Mouse (Mus musculus) cortical plate, adult 2 months (tissue): Measurements from ENCODE around the gene BC035947. TPM values are rescaled to one million over a fixed set of nuclear protein-coding genes. Genes with fewer than 3 reads are reported as not detected.

ENCODE experiments used
- H3K27ac ChIP-seq: fragments of 200-500 bp; 2 replicates; pipeline ENCODE4 v1.5.1; 2012; ENCODE audit warnings: low read length, control low read depth, inconsistent platforms; ENCODE audit not compliant: insufficient read depth
- H3K4me1 ChIP-seq: fragments of 200-500 bp; 2 replicates; pipeline ENCODE4 v1.6.1; 2011; ENCODE audit warnings: low read length; ENCODE audit not compliant: control insufficient read depth, insufficient read depth
- H3K4me3 ChIP-seq: fragments of 200-500 bp; 2 replicates; pipeline ENCODE4 v1.5.1; 2011; ENCODE audit warnings: mild to moderate bottlenecking, low read length, control low read depth; ENCODE audit not compliant: insufficient read depth
- CTCF ChIP-seq: fragments of 200-500 bp; IDR thresholded peaks from 2 replicates; pipeline ENCODE4 v1.5.1; 2011; ENCODE audit warnings: mild to moderate bottlenecking, control low read depth, low read length; ENCODE audit not compliant: insufficient read depth; ENCODE audit errors: extremely low read depth
- POLR2A ChIP-seq: fragments of 200-500 bp; IDR thresholded peaks from 2 replicates; pipeline ENCODE4 v1.6.1; 2011; ENCODE audit warnings: mild to moderate bottlenecking, low read length, control low read depth; ENCODE audit not compliant: insufficient read depth; ENCODE audit errors: extremely low read depth
- polyA plus RNA-seq: library from polyadenylated mRNA; depleted of rRNA; stranded (reverse); fragments of >200 nt; gene quantifications from 2 replicates; pipeline ENCODE4 v1.2.3, GENCODE M21; 2012

BC035947 gene
- polyA plus RNA-seq, 1 experiment: 0.44 TPM

DNA sequence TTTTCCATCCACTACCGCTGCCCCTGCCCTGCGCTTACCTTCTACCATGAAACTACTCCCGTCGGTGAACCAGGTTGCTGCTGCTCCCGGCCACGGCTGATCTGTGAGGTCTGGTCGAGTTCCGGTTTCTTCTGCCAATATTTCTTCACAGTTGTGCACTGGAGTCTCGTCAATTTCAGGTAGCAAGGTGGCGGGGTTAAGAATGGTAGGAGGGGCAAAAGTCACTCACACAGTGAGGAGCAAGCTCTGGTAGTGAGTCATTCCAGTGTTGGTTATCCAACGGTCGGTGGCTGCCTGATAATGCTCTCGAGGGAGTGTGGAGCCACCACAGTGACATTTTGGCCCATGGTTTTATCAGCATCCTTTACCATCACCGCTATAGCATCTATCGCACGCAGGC lies 10.9 kb downstream of the BC035947 start:
- TF ChIP-seq CTCF: no peak
- no peak for TF ChIP-seq POLR2A
- Histone ChIP-seq H3K27ac (no peak overlapping the region), H3K4me1 (no peaks in the 10 kb centered on the region), H3K4me3 (no peak overlapping the region)

GRCm38 (mm10) chr1:78490143-78490542 lies 21.8 kb downstream of the BC035947 start:
- no peaks in the 10 kb centered on the region; the same call in 1 of the 2 replicates for H3K4me1 ChIP-seq
- H3K4me3 ChIP-seq: no peak overlapping the region
- H3K27ac ChIP-seq: no peak overlapping the region
- TF ChIP-seq POLR2A (no peak), CTCF (no peak)

GRCm38 (mm10) chr1:78488752-78489492 lies 23.0 kb downstream of the BC035947 start, which contains the start of gene Farsb:
Gene Farsb (minus strand): TSS chr1:78488897.
- H3K4me3 ChIP-seq: peak within 1 kb of the TSS; percentile 76
- peak within 1 kb of the TSS; percentile 73; the same call in 1 of the 2 replicates for H3K27ac ChIP-seq
- H3K4me1 ChIP-seq: no peaks in the 10 kb centered on the region; the same call in 1 of the 2 replicates
- TF ChIP-seq CTCF (no peak), POLR2A (peak; percentile 79)

DNA sequence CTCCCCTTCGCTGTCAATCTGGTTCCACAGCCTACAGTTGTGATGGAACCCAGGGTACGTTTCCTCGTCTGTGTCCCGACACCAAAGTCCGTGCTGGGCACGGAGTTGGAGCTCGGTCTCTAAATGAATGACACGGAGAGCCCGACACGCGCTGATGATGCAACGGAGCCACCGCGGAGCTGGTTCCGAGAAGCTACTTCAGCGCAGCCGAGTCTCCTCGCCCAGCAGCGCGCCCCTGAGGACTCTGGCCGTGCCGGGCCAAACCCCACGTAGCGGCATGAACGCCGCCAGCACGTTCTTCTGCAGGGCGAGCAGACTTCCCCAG lies 23.6 kb downstream of the BC035947 start:
- TF ChIP-seq POLR2A (no peak), CTCF (no peak)
- Histone ChIP-seq H3K27ac (peak overlapping the region; percentile 73; the same call in 1 of the 2 replicates), H3K4me1 (no peaks in the 10 kb centered on the region; the same call in 1 of the 2 replicates), H3K4me3 (peak overlapping the region; percentile 76)

GRCm38 (mm10) chr1:78484361-78484760 lies 27.6 kb downstream of the BC035947 start:
- TF ChIP-seq POLR2A: no peak
- no peak for TF ChIP-seq CTCF
- peak overlapping the region; percentile 36; the same call in 1 of the 2 replicates for H3K27ac ChIP-seq

DNA sequence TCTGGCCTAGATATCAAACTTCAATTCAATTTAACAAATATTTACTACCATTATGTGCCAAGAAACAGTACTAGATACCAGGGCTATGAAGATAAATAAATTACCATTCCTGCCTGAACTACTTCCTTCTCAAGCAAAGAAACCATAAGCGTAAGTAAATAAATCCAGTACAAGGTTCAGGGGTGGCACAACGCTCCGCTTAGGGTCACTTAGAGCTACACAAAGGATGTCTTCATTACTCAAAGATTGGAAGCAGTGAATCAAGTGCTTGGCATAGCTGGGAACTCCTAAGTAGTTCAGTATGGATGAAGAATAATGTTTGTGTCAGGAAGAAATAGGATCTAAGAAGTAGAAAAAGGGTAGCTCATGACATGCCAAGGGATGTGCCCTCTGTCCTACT lies 28.5 kb downstream of the BC035947 start:
- TF ChIP-seq POLR2A: no peak
- TF ChIP-seq CTCF: no peak
- no peak overlapping the region for H3K4me3 ChIP-seq
- H3K4me1 ChIP-seq: no peaks in the 10 kb centered on the region; the same call in 1 of the 2 replicates
- no peak overlapping the region for H3K27ac ChIP-seq

More at GRCm38 (mm10) chr1:78484361-78484760, 27.6 kb downstream of the BC035947 start:
- Histone ChIP-seq H3K4me1 (no peaks in the 10 kb centered on the region; the same call in 1 of the 2 replicates), H3K4me3 (no peak overlapping the region)

DNA sequence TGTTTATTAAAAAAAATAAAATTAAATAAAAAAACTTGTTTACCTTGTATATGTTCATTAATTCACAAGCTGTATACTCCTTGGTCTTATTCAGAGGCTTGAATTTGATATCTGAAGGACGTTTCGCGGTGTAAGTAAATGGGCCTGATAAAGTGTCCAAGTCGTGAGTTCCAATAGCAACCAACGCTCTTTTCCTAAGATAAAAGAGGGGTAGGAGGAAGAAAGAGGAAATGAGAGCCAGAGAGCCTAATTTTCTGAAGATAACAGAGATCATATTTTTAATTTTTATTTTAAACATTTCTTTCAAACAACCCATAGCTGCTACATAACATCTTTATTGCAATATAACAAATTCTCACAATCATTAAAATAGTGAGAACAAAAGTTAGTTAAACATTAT lies 39.5 kb downstream of the BC035947 start:
- H3K4me1 ChIP-seq: no peaks in the 10 kb centered on the region
- TF ChIP-seq POLR2A: no peak
- no peak for TF ChIP-seq CTCF
- H3K27ac ChIP-seq: no peak overlapping the region
- no peak overlapping the region for H3K4me3 ChIP-seq

GRCm38 (mm10) chr1:78454659-78455058 lies 57.3 kb downstream of the BC035947 start:
- TF ChIP-seq CTCF: peak; percentile 69
- TF ChIP-seq POLR2A: no peak
- Histone ChIP-seq H3K4me3 (no peak overlapping the region), H3K4me1 (0 out of 2 replicates have a peak, but pooled peaks cover 1% of the 10 kb centered on the region), H3K27ac (no peak overlapping the region)

DNA sequence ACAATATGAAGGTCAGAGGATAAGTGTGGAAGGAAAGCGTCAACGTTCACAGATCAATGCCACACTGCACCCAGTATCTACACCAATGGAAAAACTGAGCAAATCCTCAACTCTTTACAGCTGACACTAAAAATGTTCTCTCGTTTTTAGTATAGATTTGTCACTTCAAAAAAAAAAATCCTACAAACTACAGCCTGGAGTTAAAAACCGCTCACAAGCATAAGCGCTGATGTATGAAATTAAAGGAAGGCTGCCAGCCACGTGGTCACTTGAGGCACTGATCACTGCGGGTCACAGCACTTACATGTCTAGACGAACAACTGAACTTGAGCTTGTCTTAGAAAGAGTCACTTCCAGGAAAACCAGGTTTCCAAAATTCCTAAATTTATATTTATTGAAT lies 58.1 kb downstream of the BC035947 start:
- no peak overlapping the region for H3K4me3 ChIP-seq
- H3K4me1 ChIP-seq: 0 out of 2 replicates have a peak, but pooled peaks cover 1% of the 10 kb centered on the region
- TF ChIP-seq POLR2A: no peak
- no peak for TF ChIP-seq CTCF
- no peak overlapping the region for H3K27ac ChIP-seq

- TF ChIP-seq POLR2A (no peak), CTCF (no peak)
- Histone ChIP-seq H3K4me3 (no peak overlapping the region), H3K27ac (no peak overlapping the region), H3K4me1 (0 out of 2 replicates have a peak, but pooled peaks cover 1% of the 10 kb centered on the region)
These were observed 59.4 kb downstream of the BC035947 start for GRCm38 (mm10) chr1:78452544-78452943.
